Mouse (Mus musculus): Measurements from ENCODE around the gene Mcf2l. TPM values are rescaled to one million over a fixed set of nuclear protein-coding genes. Genes with fewer than 3 reads are reported as not detected.

The Mcf2l gene
- polyA plus RNA-seq, 1 experiment, result 57.7 TPM

- H3K9me3 ChIP-seq, result no peaks in the 10 kb centered on the region
- no peak overlapping the region for H3K4me3 ChIP-seq (replicated peaks)
- peaks cover 8% of the 10 kb centered on the region for H3K27me3 ChIP-seq (replicated peaks)
- peaks cover 98% of the 10 kb centered on the region for H3K36me3 ChIP-seq (replicated peaks; ENCODE audit: low read length)
- H3K4me1 ChIP-seq, result peaks cover 96% of the 10 kb centered on the region
- TF ChIP-seq GATA1 (IDR thresholded peaks at IDR 0.05; ENCODE audit: borderline replicate concordance, low read length), result no peak
- TF ChIP-seq FLI1 (IDR thresholded peaks at IDR 0.05; ENCODE audit: low read length), result no peak
These were observed 15.5 kb downstream of the Mcf2l start for GRCm38 (mm10) chr8:12889046-12889598.

DNA sequence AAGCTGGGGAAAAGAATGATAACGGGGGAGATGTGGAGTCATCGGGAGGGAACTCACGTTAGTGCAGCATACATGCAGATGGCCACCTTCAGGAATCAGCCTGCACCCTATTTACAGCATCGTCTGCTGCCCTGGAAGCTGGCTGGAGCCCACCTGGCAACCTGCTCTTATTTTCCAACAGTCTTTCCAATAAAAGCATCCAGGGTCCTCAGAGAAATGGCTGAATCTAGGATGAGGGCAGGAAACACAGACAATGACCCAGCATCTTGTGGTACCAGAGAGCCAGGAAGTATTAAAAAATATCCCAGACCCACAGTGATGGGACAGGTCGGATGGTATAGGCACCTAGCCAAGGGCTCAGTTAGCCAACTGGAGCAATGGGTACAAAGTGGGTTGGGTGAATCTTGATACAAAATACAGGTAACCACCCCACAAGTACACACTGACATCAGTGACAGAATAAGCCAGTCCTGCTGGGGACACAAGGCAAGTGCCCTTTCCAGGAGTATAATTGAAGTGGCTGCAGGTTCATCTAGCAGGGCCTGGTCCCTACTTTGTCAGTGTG is 19.4 kb downstream of the Mcf2l start:
- peaks cover 95% of the 10 kb centered on the region for H3K36me3 ChIP-seq (replicated peaks; ENCODE audit: low read length)
- H3K27me3 ChIP-seq (replicated peaks), result peaks cover 10% of the 10 kb centered on the region
- TF ChIP-seq FLI1 (IDR thresholded peaks at IDR 0.05; ENCODE audit: low read length), result no peak
- no peak for TF ChIP-seq GATA1 (IDR thresholded peaks at IDR 0.05; ENCODE audit: borderline replicate concordance, low read length)
- H3K4me1 ChIP-seq, result peaks cover 96% of the 10 kb centered on the region
- peak overlapping the region; percentile 81 for H3K4me3 ChIP-seq (replicated peaks)
- H3K9me3 ChIP-seq, result no peaks in the 10 kb centered on the region

DNA sequence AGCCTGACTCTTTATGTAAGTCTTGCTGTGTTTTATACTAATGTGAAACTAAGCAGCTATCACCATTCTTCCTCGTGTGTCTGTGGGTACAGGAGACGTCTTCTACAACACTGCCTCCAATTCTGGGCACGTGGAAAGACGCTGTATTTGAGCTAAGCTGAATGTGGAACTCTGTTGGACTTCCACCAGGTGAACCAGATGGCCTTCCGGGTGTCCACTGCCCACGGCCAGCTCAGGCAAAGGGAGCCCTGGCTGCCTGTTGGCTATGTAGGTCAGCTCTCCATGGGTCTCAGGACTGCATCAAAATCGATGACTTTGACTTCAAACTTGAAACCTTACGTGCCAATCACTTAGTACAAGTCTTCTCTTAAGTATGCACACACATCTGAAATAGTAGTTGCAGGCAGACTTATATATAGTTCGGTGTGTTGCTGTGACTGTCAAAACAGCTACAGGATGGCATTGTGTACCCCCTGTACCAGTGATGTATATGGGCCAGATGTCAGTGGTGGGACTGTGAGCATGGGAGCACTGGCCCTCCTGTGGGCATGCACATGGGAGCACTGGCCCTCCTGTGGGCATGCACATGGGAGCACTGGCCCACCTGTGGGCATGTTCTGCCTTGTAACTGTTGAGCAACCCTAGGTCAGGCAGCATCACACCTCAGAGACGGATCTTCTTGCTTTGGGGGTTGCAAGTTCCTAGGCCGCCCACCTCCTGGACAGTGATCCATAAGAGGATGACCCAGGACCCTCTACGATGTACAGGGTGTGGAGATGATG is 20.4 kb downstream of the Mcf2l start:
- H3K27me3 ChIP-seq (replicated peaks), result peaks cover 10% of the 10 kb centered on the region
- peaks cover 95% of the 10 kb centered on the region for H3K36me3 ChIP-seq (replicated peaks; ENCODE audit: low read length)
- peaks cover 98% of the 10 kb centered on the region for H3K4me1 ChIP-seq
- peak overlapping the region; percentile 7 for H3K4me3 ChIP-seq (replicated peaks)
- TF ChIP-seq GATA1 (IDR thresholded peaks at IDR 0.05; ENCODE audit: borderline replicate concordance, low read length) (no peak), FLI1 (IDR thresholded peaks at IDR 0.05; ENCODE audit: low read length) (no peak)
- no peaks in the 10 kb centered on the region for H3K9me3 ChIP-seq

DNA sequence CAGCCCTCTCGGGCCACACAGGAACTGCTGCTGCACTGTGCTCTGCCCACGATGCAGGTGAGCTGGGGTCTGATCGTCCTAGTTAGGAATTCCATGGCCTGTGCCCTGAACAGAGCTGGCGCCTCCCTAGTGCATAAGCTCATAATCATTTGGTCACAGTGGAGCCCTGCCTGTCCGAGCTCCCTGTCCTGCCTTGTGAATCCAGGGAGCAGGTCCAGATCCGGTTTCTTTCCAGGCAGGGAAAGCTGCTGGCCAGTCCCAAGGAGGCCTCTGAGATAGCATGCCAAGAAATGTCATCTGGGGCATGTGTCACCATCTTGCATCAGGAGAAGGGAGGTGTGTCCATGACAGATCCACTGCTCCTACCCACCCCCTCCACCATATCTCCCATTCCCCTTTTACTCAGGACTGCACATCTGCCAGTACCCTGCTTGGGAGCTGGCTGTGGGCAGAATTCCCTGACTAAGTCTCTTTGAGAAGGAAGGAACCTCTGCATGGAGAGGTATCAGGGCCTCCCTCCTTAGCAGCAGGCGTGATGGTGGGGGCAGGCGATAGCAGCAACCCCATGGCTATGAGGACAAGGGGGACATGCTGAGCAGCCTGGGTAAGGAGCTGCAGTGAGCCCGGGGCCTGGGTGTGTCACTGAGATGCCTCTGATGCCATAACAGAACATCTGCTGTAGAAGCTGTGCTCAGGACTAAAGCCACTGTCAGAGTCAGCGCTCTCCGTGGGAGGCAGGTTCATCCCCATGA is 21.4 kb downstream of the Mcf2l start:
- H3K4me3 ChIP-seq (replicated peaks), result peak overlapping the region; percentile 34
- peaks cover 95% of the 10 kb centered on the region for H3K36me3 ChIP-seq (replicated peaks; ENCODE audit: low read length)
- no peaks in the 10 kb centered on the region for H3K9me3 ChIP-seq
- TF ChIP-seq FLI1 (IDR thresholded peaks at IDR 0.05; ENCODE audit: low read length) (no peak), GATA1 (IDR thresholded peaks at IDR 0.05; ENCODE audit: borderline replicate concordance, low read length) (no peak)
- H3K27me3 ChIP-seq (replicated peaks), result peaks cover 13% of the 10 kb centered on the region
- H3K4me1 ChIP-seq, result peaks cover 100% of the 10 kb centered on the region

- Histone ChIP-seq H3K4me1 (peaks cover 100% of the 10 kb centered on the region), H3K4me3 (replicated peaks) (no peak overlapping the region), H3K27me3 (replicated peaks) (peaks cover 18% of the 10 kb centered on the region), H3K36me3 (replicated peaks; ENCODE audit: low read length) (peaks cover 95% of the 10 kb centered on the region), H3K9me3 (no peaks in the 10 kb centered on the region)
- TF ChIP-seq FLI1 (IDR thresholded peaks at IDR 0.05; ENCODE audit: low read length) (no peak), GATA1 (IDR thresholded peaks at IDR 0.05; ENCODE audit: borderline replicate concordance, low read length) (no peak)
These were observed 22.0 kb downstream of the Mcf2l start for GRCm38 (mm10) chr8:12895535-12896150.

GRCm38 (mm10) chr8:12896494-12897373 is 23.1 kb downstream of the Mcf2l start:
- TF ChIP-seq FLI1 (IDR thresholded peaks at IDR 0.05; ENCODE audit: low read length) (no peak), GATA1 (IDR thresholded peaks at IDR 0.05; ENCODE audit: borderline replicate concordance, low read length) (no peak)
- Histone ChIP-seq H3K36me3 (replicated peaks; ENCODE audit: low read length) (peaks cover 95% of the 10 kb centered on the region), H3K9me3 (no peaks in the 10 kb centered on the region), H3K4me3 (replicated peaks) (peak overlapping the region; percentile 47), H3K4me1 (peaks cover 100% of the 10 kb centered on the region), H3K27me3 (replicated peaks) (peaks cover 16% of the 10 kb centered on the region)

- no peak overlapping the region for H3K4me3 ChIP-seq (replicated peaks)
- no peaks in the 10 kb centered on the region for H3K9me3 ChIP-seq
- H3K4me1 ChIP-seq, result peaks cover 100% of the 10 kb centered on the region
- H3K27me3 ChIP-seq (replicated peaks), result peaks cover 22% of the 10 kb centered on the region
- TF ChIP-seq FLI1 (IDR thresholded peaks at IDR 0.05; ENCODE audit: low read length) (no peak), GATA1 (IDR thresholded peaks at IDR 0.05; ENCODE audit: borderline replicate concordance, low read length) (no peak)
- peaks cover 95% of the 10 kb centered on the region for H3K36me3 ChIP-seq (replicated peaks; ENCODE audit: low read length)
These were observed 24.2 kb downstream of the Mcf2l start for GRCm38 (mm10) chr8:12897815-12898214.

DNA sequence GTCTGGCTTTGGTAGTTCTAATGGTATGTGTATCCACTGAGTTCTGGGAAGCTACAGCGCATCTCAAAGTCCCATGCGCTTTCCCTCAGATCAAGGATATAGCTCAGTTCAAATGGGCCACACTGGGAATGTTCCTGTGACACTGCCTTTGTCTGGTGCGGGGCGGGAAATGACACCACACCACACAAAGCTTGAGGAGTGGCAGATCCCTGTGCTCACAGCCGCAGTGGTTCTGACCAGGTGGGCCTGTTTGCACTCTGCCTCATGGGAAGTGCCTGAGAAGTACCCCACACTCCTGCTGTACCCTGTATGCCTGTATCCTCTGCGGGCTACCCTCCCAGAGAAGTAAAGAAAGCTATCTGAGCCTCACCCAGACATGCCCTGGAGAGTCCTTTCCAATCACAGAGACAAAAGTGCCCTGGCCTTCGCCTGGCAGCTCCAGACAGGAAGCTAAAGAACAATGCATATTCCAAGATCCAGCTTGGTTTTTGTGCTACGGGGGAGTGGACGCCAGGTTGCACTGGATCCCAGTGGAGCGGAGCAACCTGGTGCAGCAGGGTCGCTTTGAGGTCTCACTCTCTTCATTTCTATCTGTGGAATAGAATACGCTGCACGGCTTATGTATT is 30.3 kb downstream of the Mcf2l start:
- H3K9me3 ChIP-seq, result no peaks in the 10 kb centered on the region
- H3K27me3 ChIP-seq (replicated peaks), result peaks cover 25% of the 10 kb centered on the region
- TF ChIP-seq GATA1 (IDR thresholded peaks at IDR 0.05; ENCODE audit: borderline replicate concordance, low read length) (no peak), FLI1 (IDR thresholded peaks at IDR 0.05; ENCODE audit: low read length) (no peak)
- peak overlapping the region; percentile 35 for H3K4me3 ChIP-seq (replicated peaks)
- peaks cover 94% of the 10 kb centered on the region for H3K36me3 ChIP-seq (replicated peaks; ENCODE audit: low read length)
- H3K4me1 ChIP-seq, result peaks cover 99% of the 10 kb centered on the region

Measured in megakaryocyte, embryonic 14.5 days (primary cell).